Mouse (Mus musculus) heart, embryonic 11.5 days (tissue): ENCODE data around the gene Dnajc15. TPM values are rescaled to one million over a fixed set of nuclear protein-coding genes. Genes with fewer than 3 reads are reported as not detected.

Experiments
- ATAC-seq: fragments of 200-750 bp; cut with Nextera tagmentation; replicated peaks from 2 replicates; pipeline ENCODE4 v1.8.0; 2017; ENCODE audit warnings: moderate library complexity; ENCODE audit not compliant: insufficient number of reproducible peaks, low FRiP score, low TSS enrichment
- H3K27ac ChIP-seq: fragments of 300-500 bp; sonication (generic); 2 replicates; pipeline ENCODE4 v1.5.1; 2014; ENCODE audit warnings: mild to moderate bottlenecking, low read depth, low read length
- H3K27me3 ChIP-seq: fragments of 300-500 bp; sonication (generic); 2 replicates; pipeline ENCODE4 v1.6.1; 2014; ENCODE audit warnings: mild to moderate bottlenecking, low read length, mixed read lengths; ENCODE audit not compliant: control insufficient read depth, insufficient read depth
- H3K36me3 ChIP-seq: fragments of 300-500 bp; sonication (generic); 2 replicates; pipeline ENCODE4 v1.6.1; 2014; ENCODE audit warnings: mild to moderate bottlenecking, low read length, moderate library complexity, mixed read lengths; ENCODE audit not compliant: control insufficient read depth, insufficient read depth
- H3K4me1 ChIP-seq: fragments of 300-500 bp; sonication (generic); 2 replicates; pipeline ENCODE4 v1.6.1; 2014; ENCODE audit warnings: low read length; ENCODE audit not compliant: control insufficient read depth, insufficient read depth
- H3K4me2 ChIP-seq: fragments of 300-500 bp; sonication (generic); 2 replicates; pipeline ENCODE4 v1.6.1; 2014; ENCODE audit warnings: mild to moderate bottlenecking, moderate library complexity
- H3K4me3 ChIP-seq: fragments of 300-500 bp; sonication (generic); 2 replicates; pipeline ENCODE4 v1.5.1; 2014; ENCODE audit warnings: low read depth, low read length
- H3K9ac ChIP-seq: fragments of 300-500 bp; sonication (generic); 2 replicates; pipeline ENCODE4 v1.6.1; 2014; ENCODE audit warnings: mild to moderate bottlenecking, low read depth, low read length, moderate library complexity
- H3K9me3 ChIP-seq: fragments of 300-500 bp; sonication (generic); replicated peaks from 2 replicates; pipeline ENCODE4 v1.6.1; 2016; ENCODE audit warnings: low read length; ENCODE audit not compliant: control insufficient read depth
- WGBS: fragments of 180-500 bp; shearing (Covaris S2); extraction: QIAGEN DNeasy Blood & Tissue Kit; methylation state at CpG from one replicate; pipeline ENCODE4 v1.1.7; 2014; ENCODE audit not compliant: insufficient replicate concordance; 5-methylcytosine and 5-hydroxymethylcytosine counted together
- polyA plus RNA-seq: library from polyadenylated mRNA; unstranded; fragments of >200 nt; fragmentation: Nextera tagmentation; extraction: Ambion mirVana; gene quantifications from 2 replicates; pipeline ENCODE4 v1.2.1, GENCODE M21; 2014

The Dnajc15 gene
- polyA plus RNA-seq, 1 experiment from 2014 or later: 146 TPM

DNA sequence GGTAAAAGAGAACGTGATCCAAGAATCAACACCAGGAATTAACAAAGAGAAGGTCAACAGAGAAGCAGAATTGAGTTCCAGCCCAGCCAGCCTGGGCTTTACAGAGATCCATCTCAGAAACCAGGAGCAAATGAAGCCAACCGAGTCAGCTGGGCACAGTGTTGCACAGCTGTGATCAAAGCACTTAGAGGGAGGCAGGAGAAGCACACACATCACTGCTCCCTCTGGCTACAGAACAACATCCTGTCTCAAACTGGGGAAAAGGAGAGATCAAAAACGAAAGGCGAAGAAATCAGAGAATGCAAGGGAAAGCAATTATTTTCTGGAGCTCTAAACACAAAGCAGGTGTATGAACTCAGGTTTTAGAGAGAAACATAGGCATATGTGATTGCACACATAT, 28.7 kb downstream of the Dnajc15 start:
- H3K4me2 ChIP-seq: no peak overlapping the region
- no peak for ATAC-seq
- no peaks in the 10 kb centered on the region for H3K27me3 ChIP-seq
- H3K27ac ChIP-seq: no peak overlapping the region
- no peaks in the 10 kb centered on the region for H3K9me3 ChIP-seq
- H3K36me3 ChIP-seq: no peaks in the 10 kb centered on the region
- H3K4me1 ChIP-seq: 0 out of 2 replicates have a peak, but pooled peaks cover 5% of the 10 kb centered on the region
- H3K9ac ChIP-seq: no peak overlapping the region
- WGBS: 71% methylated on average over 4 of the region's 4 CpGs
- no peak overlapping the region for H3K4me3 ChIP-seq

DNA sequence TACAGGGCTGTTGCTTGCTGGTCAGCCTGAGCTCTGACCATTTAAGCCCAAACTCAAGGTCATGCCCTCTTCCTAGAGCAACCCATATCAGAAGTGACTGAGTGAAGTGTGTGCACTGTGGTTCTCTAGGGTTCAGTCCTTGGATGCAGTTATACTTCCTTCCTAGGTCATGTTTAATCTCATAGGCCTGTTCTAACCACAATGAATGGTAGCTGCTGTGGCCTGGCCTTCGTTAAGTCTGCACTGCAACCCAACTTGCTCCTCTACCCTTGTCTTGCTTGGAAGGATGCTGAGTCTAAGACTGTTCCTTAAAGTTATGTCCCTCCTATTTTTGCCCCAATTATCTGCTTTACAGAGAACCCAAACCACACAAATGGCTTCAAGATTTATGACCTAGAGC, 29.4 kb downstream of the Dnajc15 start:
- Histone ChIP-seq H3K9me3 (no peaks in the 10 kb centered on the region), H3K9ac (no peak overlapping the region), H3K27ac (no peak overlapping the region), H3K4me2 (no peak overlapping the region), H3K27me3 (no peaks in the 10 kb centered on the region), H3K4me3 (no peak overlapping the region), H3K4me1 (peaks cover 7% of the 10 kb centered on the region; the same call in 1 of the 2 replicates), H3K36me3 (no peaks in the 10 kb centered on the region)
- 74% methylated on average over 1 of the region's 1 CpGs for WGBS
- no peak for ATAC-seq

- no peak overlapping the region for H3K4me2 ChIP-seq
- no peak overlapping the region for H3K4me3 ChIP-seq
- H3K4me1 ChIP-seq: peaks cover 4% of the 10 kb centered on the region; the same call in 1 of the 2 replicates
- no peaks in the 10 kb centered on the region for H3K36me3 ChIP-seq
- no peak overlapping the region for H3K9ac ChIP-seq
- H3K9me3 ChIP-seq: no peaks in the 10 kb centered on the region
- no peak overlapping the region for H3K27ac ChIP-seq
- H3K27me3 ChIP-seq: no peaks in the 10 kb centered on the region
- WGBS: 54% methylated on average over 6 of the region's 6 CpGs
- no peak for ATAC-seq
Measured at GRCm38 (mm10) chr14:77840574-77840973, 34.4 kb downstream of the Dnajc15 start.

- Histone ChIP-seq H3K36me3 (no peaks in the 10 kb centered on the region), H3K4me3 (no peak overlapping the region), H3K4me1 (peaks cover 4% of the 10 kb centered on the region; the same call in 1 of the 2 replicates), H3K27ac (no peak overlapping the region), H3K27me3 (no peaks in the 10 kb centered on the region), H3K9me3 (no peaks in the 10 kb centered on the region), H3K9ac (no peak overlapping the region), H3K4me2 (no peak overlapping the region)
- ATAC-seq: no peak
- 91% methylated on average over 2 of the region's 2 CpGs for WGBS
Measured at GRCm38 (mm10) chr14:77840078-77840477, 34.8 kb downstream of the Dnajc15 start.

DNA sequence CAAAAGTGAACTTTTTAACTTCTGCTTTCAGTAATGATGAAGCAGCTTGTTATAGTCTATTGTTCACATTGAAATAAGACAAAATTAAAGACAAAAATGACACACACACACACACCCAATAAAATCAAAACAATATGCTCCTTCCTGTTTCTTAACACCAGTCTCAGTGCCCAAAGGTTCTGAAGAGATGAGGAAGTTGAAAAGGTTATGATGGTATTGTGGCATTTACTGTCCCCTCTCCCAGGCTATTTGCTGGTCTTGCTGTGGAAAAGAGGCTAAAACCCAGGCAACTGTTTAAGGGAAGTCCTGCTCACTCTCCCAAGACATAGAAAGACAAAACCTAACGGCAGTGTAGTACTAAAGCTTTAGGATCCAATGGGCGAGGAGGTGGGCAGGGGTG, 38.1 kb downstream of the Dnajc15 start:
- Histone ChIP-seq H3K36me3 (0 out of 2 replicates have a peak, but pooled peaks cover 2% of the 10 kb centered on the region), H3K9ac (no peak overlapping the region), H3K4me3 (no peak overlapping the region), H3K9me3 (no peaks in the 10 kb centered on the region), H3K27me3 (no peaks in the 10 kb centered on the region), H3K27ac (no peak overlapping the region), H3K4me2 (no peak overlapping the region), H3K4me1 (peaks cover 4% of the 10 kb centered on the region; the same call in 1 of the 2 replicates)
- 79% methylated on average over 2 of the region's 2 CpGs for WGBS
- ATAC-seq: no peak

DNA sequence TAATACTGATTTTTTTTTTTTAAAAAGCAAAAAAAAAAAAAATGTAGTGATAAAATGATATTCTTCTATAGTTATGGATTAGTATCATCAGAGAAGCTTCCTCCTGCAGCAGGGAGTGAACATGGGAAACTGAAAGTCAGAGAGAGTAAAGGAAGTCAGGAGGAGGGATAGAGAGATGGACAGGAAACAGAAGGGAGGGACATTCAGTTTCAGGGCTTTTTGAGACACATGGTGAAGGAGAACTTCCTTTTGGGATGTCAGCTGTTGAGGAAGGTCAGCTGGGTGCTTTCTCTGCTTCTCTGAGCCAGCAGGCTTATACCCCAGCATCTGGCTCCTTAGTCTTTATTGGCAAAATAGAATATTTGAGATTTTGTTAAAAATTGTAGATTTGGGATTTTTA, 42.6 kb downstream of the Dnajc15 start:
- no peak overlapping the region for H3K9ac ChIP-seq
- no peak overlapping the region for H3K27ac ChIP-seq
- H3K27me3 ChIP-seq: no peaks in the 10 kb centered on the region
- 0 out of 2 replicates have a peak, but pooled peaks cover 2% of the 10 kb centered on the region for H3K36me3 ChIP-seq
- H3K4me3 ChIP-seq: no peak overlapping the region
- ATAC-seq: no peak
- H3K9me3 ChIP-seq: no peaks in the 10 kb centered on the region
- H3K4me2 ChIP-seq: no peak overlapping the region
- H3K4me1 ChIP-seq: peaks cover under 1% of the 10 kb centered on the region; the same call in 1 of the 2 replicates

GRCm38 (mm10) chr14:77831936-77832335, 43.0 kb downstream of the Dnajc15 start:
- Histone ChIP-seq H3K4me2 (no peak overlapping the region), H3K4me3 (no peak overlapping the region), H3K9me3 (no peaks in the 10 kb centered on the region), H3K4me1 (peaks cover 2% of the 10 kb centered on the region; the same call in 1 of the 2 replicates), H3K36me3 (0 out of 2 replicates have a peak, but pooled peaks cover 2% of the 10 kb centered on the region), H3K27ac (no peak overlapping the region), H3K27me3 (no peaks in the 10 kb centered on the region), H3K9ac (no peak overlapping the region)
- ATAC-seq: no peak
- WGBS: 80% methylated on average over 4 of the region's 4 CpGs

DNA sequence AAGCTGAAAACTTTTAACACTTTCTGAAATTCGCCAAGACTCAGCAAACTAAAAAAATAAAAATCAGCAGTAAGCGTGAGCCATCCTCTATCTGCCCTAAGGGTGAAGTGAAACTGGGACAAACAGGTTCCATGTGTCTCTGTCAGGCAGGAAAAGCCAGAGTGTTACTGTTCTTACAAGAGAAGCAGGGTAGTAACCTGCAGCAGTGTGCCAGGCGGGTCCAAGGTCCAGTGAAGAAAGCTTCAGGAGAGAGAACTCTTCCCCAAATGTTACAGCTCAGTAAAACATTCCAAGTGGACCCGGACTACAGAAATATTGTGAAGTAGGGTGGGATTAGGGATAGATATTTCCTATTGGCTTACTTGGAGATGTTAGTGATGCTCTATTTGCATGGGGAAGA, 45.3 kb downstream of the Dnajc15 start:
- ATAC-seq: no peak
- no peak overlapping the region for H3K4me3 ChIP-seq
- H3K4me1 ChIP-seq: peaks cover 2% of the 10 kb centered on the region; the same call in 1 of the 2 replicates
- H3K36me3 ChIP-seq: 0 out of 2 replicates have a peak, but pooled peaks cover 2% of the 10 kb centered on the region
- WGBS: 79% methylated on average over 4 of the region's 4 CpGs
- no peaks in the 10 kb centered on the region for H3K9me3 ChIP-seq
- no peak overlapping the region for H3K4me2 ChIP-seq
- no peak overlapping the region for H3K27ac ChIP-seq
- H3K27me3 ChIP-seq: no peaks in the 10 kb centered on the region
- no peak overlapping the region for H3K9ac ChIP-seq

GRCm38 (mm10) chr14:77825891-77826290, 49.0 kb downstream of the Dnajc15 start:
- peaks cover 3% of the 10 kb centered on the region; the same call in 1 of the 2 replicates for H3K36me3 ChIP-seq
- WGBS: 80% methylated on average over 3 of the region's 3 CpGs
- no peak overlapping the region for H3K4me2 ChIP-seq
- H3K9ac ChIP-seq: no peak overlapping the region
- peaks cover 2% of the 10 kb centered on the region; the same call in 1 of the 2 replicates for H3K4me1 ChIP-seq
- H3K9me3 ChIP-seq: no peaks in the 10 kb centered on the region
- no peak overlapping the region for H3K4me3 ChIP-seq
- H3K27me3 ChIP-seq: no peaks in the 10 kb centered on the region
- H3K27ac ChIP-seq: no peak overlapping the region
- no peak for ATAC-seq
